Mouse (Mus musculus) CH12.LX (cell line): ENCODE results near the gene Endou.

Source experiments
- ELF1 ChIP-seq: IDR thresholded peaks from 2 replicates; pipeline ENCODE4 v1.6.1; 2014; ENCODE audit warnings: low read depth, mild to moderate bottlenecking, inconsistent platforms, low read length, improper control_type of control experiment
- EP300 ChIP-seq: IDR thresholded peaks from 2 replicates; pipeline ENCODE4 v1.6.1; 2011; ENCODE audit warnings: low read length, improper control_type of control experiment
- GABPA ChIP-seq: IDR thresholded peaks from 2 replicates; pipeline ENCODE4 v1.6.1; 2012; ENCODE audit warnings: low read depth, low read length, improper control_type of control experiment, inconsistent platforms; ENCODE audit not compliant: insufficient replicate concordance
- MAFK ChIP-seq: IDR thresholded peaks from 2 replicates; pipeline ENCODE4 v1.6.1; 2011; ENCODE audit warnings: low read length, improper control_type of control experiment; ENCODE audit not compliant: insufficient replicate concordance
- MAX ChIP-seq: IDR thresholded peaks from 2 replicates; pipeline ENCODE4 v1.6.1; 2011; ENCODE audit warnings: low read length, improper control_type of control experiment
- SIN3A ChIP-seq: IDR thresholded peaks from 2 replicates; pipeline ENCODE4 v1.6.1; 2012; ENCODE audit warnings: low read length, improper control_type of control experiment, inconsistent platforms
- SMC3 ChIP-seq: IDR thresholded peaks from 2 replicates; pipeline ENCODE4 v1.6.1; 2011; ENCODE audit warnings: low read depth, low read length, improper control_type of control experiment
- TCF12 ChIP-seq: IDR thresholded peaks from 2 replicates; pipeline ENCODE4 v1.6.1; 2014; ENCODE audit warnings: low read depth, mild to moderate bottlenecking, inconsistent platforms, low read length, improper control_type of control experiment
- ZKSCAN1 ChIP-seq: IDR thresholded peaks from 2 replicates; pipeline ENCODE4 v1.6.1; 2012; ENCODE audit warnings: low read depth, inconsistent platforms, low read length, improper control_type of control experiment, borderline replicate concordance
- ZMIZ1 ChIP-seq: IDR thresholded peaks from 2 replicates; pipeline ENCODE4 v1.6.1; 2012; ENCODE audit warnings: low read depth, mild to moderate bottlenecking, inconsistent platforms, low read length, improper control_type of control experiment

DNA sequence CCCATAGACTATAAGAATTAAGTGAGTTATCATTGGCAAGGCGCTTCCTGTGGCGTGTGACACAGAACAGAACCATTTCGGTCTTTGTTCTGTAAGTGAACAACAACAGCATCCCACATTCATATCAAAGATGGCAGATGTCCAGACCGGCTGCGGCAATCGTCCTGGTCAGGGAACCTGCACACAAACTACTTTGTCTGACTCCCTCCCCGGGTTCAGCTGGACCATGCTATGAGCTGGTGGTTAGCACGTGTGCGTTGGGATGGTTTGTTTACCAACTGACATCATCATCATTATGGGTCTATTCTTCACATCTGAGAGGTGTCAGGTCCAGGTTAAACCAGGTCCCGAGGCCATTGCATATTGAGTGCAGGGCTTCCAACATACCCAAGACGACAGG is 2.7 kb downstream of the Endou start:
- TF ChIP-seq GABPA: no peak
- TF ChIP-seq TCF12: no peak
- no peak for TF ChIP-seq ZMIZ1
- no peak for TF ChIP-seq ELF1
- no peak for TF ChIP-seq SIN3A
- no peak for TF ChIP-seq EP300
- TF ChIP-seq MAX: no peak
- no peak for TF ChIP-seq SMC3
- no peak for TF ChIP-seq MAFK
- no peak for TF ChIP-seq ZKSCAN1
